ENCODE assay signal across 20 mouse cellular contexts in the genomic region with DNA sequence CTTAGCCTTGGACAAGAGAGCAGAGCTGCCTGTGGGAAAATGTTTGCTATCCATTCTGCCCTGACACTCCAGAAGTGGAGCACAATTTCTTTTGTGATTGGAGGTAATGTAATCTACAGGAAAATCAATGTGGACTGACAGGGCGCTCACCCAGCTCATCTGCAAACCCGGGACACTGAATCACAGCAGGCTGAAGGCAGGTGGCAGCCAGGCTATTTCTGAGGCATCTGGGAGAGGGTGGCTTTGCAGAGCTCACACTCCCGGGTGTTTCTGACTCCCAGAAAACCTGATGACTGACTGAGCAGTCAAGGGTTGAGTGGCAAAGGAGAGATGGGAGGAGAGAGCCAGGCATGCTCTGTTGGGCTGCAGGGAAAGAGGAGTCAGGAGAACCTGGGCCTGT.
DNase-seq lines count a peak whose midpoint lies in the region; ATAC-seq and TF ChIP-seq lines count a peak whose summit lies in the region.
"Had no signal": no experiment of that assay in that cellular context is flagged by ENCODE, and none has a peak within 500 bp of the region (broad histone marks: within the 10 kb centered on the region; RNA-seq: fewer than 3 reads in every experiment).

No protein-coding gene starts in this region.

- H3K9me3 ChIP-seq in midbrain, embryonic 13.5 days, result no peaks in the 10 kb centered on the region
- H3K9me3 ChIP-seq in midbrain, postnatal 0 days (ENCODE audit: low read length), result no peaks in the 10 kb centered on the region
- no peaks in the 10 kb centered on the region for H3K9me3 ChIP-seq in hindbrain, embryonic 13.5 days
- H3K9me3 ChIP-seq: embryonic facial prominence, embryonic 10.5 days; heart, embryonic 15.5 days; limb, embryonic 15.5 days had no signal

- no peak overlapping the region for H3K4me2 ChIP-seq in midbrain, embryonic 13.5 days (replicated peaks)
- H3K4me2 ChIP-seq in midbrain, postnatal 0 days (ENCODE audit: low read depth, low read length, poor library complexity, severe bottlenecking), result no peak overlapping the region
- no peak overlapping the region for H3K4me2 ChIP-seq in hindbrain, embryonic 13.5 days
- H3K4me2 ChIP-seq: heart, embryonic 15.5 days; limb, embryonic 15.5 days had no signal

- H3K9ac ChIP-seq in midbrain, embryonic 13.5 days (replicated peaks), result no peak overlapping the region
- H3K9ac ChIP-seq in midbrain, postnatal 0 days (replicated peaks; ENCODE audit: low read length, poor library complexity, severe bottlenecking), result no peak overlapping the region
- H3K9ac ChIP-seq in hindbrain, embryonic 13.5 days, result 0 out of 2 replicates have a peak overlapping the region, but pooled peaks have one; percentile 56
- H3K9ac ChIP-seq: heart, embryonic 15.5 days; limb, embryonic 15.5 days; liver, postnatal 0 days had no signal

- WGBS in midbrain, embryonic 13.5 days, result 27% methylated on average over 3 of the region's 3 CpGs
- WGBS in midbrain, postnatal 0 days, result 45% methylated on average over 3 of the region's 3 CpGs
- WGBS in hindbrain, embryonic 13.5 days, result 31% methylated on average over 3 of the region's 3 CpGs

- H3K4me3 ChIP-seq in midbrain, embryonic 13.5 days (replicated peaks), result no peak overlapping the region
- no peak overlapping the region for H3K4me3 ChIP-seq in midbrain, postnatal 0 days (ENCODE audit: low read depth, low read length)
- H3K4me3 ChIP-seq in hindbrain, embryonic 13.5 days, result no peak overlapping the region
- H3K4me3 ChIP-seq: embryonic facial prominence, embryonic 10.5 days; heart, embryonic 15.5 days; limb, embryonic 15.5 days had no signal

- TF ChIP-seq CTCF in midbrain, postnatal 0 days (IDR thresholded peaks at IDR 0.05), result no peak

- H3K36me3 ChIP-seq in midbrain, embryonic 13.5 days, result no peaks in the 10 kb centered on the region
- H3K36me3 ChIP-seq in midbrain, postnatal 0 days (ENCODE audit: insufficient read depth, low read length), result no peaks in the 10 kb centered on the region
- no peaks in the 10 kb centered on the region for H3K36me3 ChIP-seq in hindbrain, embryonic 13.5 days
- H3K36me3 ChIP-seq: embryonic facial prominence, embryonic 10.5 days; heart, embryonic 15.5 days; limb, embryonic 15.5 days had no signal

- peaks cover 9% of the 10 kb centered on the region; the same call in 1 of the 2 replicates for H3K4me1 ChIP-seq in midbrain, embryonic 13.5 days (replicated peaks)
- H3K4me1 ChIP-seq in midbrain, postnatal 0 days (ENCODE audit: insufficient read depth, low read length), result no peaks in the 10 kb centered on the region
- peaks cover 27% of the 10 kb centered on the region for H3K4me1 ChIP-seq in hindbrain, embryonic 13.5 days (replicated peaks)
- H3K4me1 ChIP-seq: heart, embryonic 15.5 days had no signal

- ATAC-seq in midbrain, embryonic 13.5 days, result peak; percentile 60; the same call in 1 of the 2 replicates
- ATAC-seq in midbrain, postnatal 0 days (ENCODE audit: low FRiP score), result no peak
- 0 out of 2 replicates have a peak, but pooled peaks have one; percentile 5 for ATAC-seq in hindbrain, embryonic 13.5 days (ENCODE audit: low FRiP score)
- ATAC-seq: CD4-positive, CD25-positive, alpha-beta regulatory T cell, adult 4 months; liver, postnatal 0 days had no signal

- no peaks in the 10 kb centered on the region for H3K27me3 ChIP-seq in midbrain, embryonic 13.5 days
- H3K27me3 ChIP-seq in midbrain, postnatal 0 days (ENCODE audit: insufficient read depth, low read length), result no peaks in the 10 kb centered on the region
- no peaks in the 10 kb centered on the region for H3K27me3 ChIP-seq in hindbrain, embryonic 13.5 days
- H3K27me3 ChIP-seq: heart, embryonic 15.5 days; limb, embryonic 15.5 days had no signal

- DNase-seq in heart, adult 11 months, result peak; percentile 81
- DNase-seq in heart, adult 9 months (ENCODE audit: low spot score in 2 of 2), result no peak
- DNase-seq in midbrain, postnatal 0 days (ENCODE audit: low spot score), result no peak
- DNase-seq in retina, embryonic 14.5 days (ENCODE audit: low spot score), result peak; percentile 33
- no peak for DNase-seq in adrenal gland, postnatal 14 days
- DNase-seq: adrenal gland, postnatal 25 days; cerebellum, adult 2 months; gastrocnemius, postnatal 10 days; heart, adult 18-20 months; kidney, adult 11 months; layer of hippocampus, postnatal 36 days; liver, postnatal 0 days; lung, postnatal 10 days; thymus, postnatal 14 days had no signal

- no peak overlapping the region for H3K27ac ChIP-seq in midbrain, embryonic 13.5 days
- H3K27ac ChIP-seq in midbrain, postnatal 0 days (ENCODE audit: low read depth, low read length), result no peak overlapping the region
- H3K27ac ChIP-seq in hindbrain, embryonic 13.5 days, result peak overlapping the region; percentile 48
- H3K27ac ChIP-seq: heart, embryonic 15.5 days; limb, embryonic 15.5 days had no signal

Comparison
In these comparisons a context has a peak if more than half of its experiments do, and no peak if none do; other contexts are left out.
1. DNase-seq: peak in heart, adult 11 months (single experiment) and retina, embryonic 14.5 days (single experiment); none in heart, adult 9 months (0 of 2), midbrain, postnatal 0 days (single experiment) and adrenal gland, postnatal 14 days (single experiment).